Mouse (Mus musculus): ENCODE results near the gene Elovl2. TPM values are rescaled to one million over a fixed set of nuclear protein-coding genes. Genes with fewer than 3 reads are reported as not detected.

Elovl2 gene
- total RNA-seq, 2 experiments from 2014 or later = 21.9 to 23.3 TPM

DNA sequence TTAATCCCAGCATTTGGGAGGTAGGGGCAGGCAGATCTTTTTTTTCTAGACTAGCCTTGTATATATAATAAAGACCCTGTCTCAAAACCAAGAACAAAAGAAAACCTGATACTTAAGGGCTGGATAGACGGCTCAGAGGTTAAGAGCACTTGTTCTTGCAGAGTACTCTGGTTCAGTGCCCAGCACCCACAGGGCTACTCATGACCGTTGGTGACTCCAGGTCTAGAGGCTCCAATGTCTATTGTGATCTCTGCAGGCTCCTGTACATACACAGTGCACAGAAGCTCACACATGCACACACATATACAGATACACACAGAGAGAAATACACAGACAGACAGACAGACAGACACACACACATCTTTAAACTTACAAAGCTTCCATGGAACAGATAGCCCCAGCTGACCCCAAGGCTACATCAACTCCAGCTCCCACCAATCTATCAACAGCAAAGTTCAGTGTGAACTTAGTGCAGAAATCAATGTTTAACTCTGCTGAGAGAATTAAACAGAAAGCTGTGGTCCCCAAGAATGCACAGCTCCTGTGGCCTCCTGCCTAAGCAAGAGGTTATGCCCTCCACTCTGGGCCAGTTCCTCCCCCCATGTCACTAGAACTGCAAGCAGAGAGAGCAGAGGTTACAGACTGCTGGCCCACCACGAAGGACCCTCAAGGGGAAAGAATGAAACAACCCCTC is 24.4 kb downstream of the Elovl2 start:
- intact Hi-C loops (cut with DNase I) = no loop called here

DNA sequence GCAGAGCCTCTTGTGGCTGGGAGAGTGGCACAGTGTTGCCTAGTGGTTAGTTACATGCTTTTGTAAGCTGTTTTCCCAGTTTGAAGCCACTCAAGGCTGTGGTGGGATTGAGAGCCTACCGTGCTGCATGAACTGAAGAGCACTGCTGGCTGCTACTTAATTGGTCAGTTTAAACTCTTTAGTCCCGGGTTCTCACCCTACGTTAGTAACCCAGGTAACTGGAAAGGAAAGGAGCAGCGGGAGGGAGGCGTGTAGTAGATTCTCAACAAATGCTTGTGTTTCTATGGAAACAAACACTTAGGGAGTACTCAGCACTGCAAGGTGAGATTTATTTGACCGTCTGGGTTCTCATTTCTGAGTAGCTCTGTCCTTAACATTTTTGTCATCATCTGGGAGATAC is 32.3 kb downstream of the Elovl2 start:
- intact Hi-C loops (cut with DNase I) = no loop called here
- DNase-seq (ENCODE audit: low spot score in 2 of 2) = no peak

More for the DNA sequence above, 24.4 kb downstream of the Elovl2 start:
- no peak for DNase-seq (ENCODE audit: low spot score in 2 of 2)

DNA sequence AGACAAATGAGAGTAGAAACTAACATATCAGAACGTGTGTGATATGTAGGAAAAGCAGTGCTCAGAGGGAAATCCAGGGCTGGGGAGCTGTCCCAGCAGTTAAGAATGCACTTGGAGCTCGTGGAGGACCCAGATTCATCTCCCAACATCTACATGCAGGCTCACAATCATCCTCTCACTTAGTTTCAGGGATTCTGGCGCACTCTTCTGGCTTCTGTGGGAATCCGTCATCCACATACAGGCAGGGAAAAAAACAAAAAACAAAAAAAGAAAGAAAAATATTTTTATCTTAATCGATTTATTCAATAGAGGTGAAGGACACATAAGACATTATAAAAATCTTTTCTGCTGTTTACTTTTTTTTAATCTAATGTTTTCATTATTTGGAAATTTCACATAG is 61.8 kb downstream of the Elovl2 start:
- peak in 1 of 2 experiments; percentile 3 for DNase-seq (ENCODE audit: low spot score in 2 of 2)

DNA sequence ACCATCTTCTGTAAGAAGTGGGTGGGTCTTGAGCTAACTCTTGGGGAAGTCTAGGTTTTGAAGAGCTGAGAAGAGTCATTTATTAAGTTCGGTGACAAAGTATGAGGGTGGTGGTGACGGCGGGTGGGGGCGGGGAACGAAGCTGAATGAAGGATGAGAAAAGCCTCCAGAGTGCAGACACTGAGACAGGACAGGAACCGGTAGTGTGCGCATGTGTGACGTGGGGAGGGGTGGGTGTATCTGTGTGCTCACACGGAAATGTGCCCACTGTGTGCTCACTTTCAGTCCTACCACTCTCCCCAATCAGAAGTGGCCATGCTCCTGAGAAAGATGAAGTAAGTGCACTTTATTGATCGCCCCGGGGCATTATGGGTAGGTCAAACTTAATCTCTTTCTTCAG is 67.1 kb downstream of the Elovl2 start:
- intact Hi-C loops (cut with DNase I) = loop anchor here (10.0 kb wide), 1 partner anchor 368 kb away; no protein-coding TSS in a partner anchor
- no peak for DNase-seq (ENCODE audit: low spot score in 2 of 2)

More for the DNA sequence above, 61.8 kb downstream of the Elovl2 start:
- intact Hi-C loops (cut with DNase I) = loop anchor here (10.0 kb wide), 1 partner anchor 374 kb away; no protein-coding TSS in a partner anchor

DNA sequence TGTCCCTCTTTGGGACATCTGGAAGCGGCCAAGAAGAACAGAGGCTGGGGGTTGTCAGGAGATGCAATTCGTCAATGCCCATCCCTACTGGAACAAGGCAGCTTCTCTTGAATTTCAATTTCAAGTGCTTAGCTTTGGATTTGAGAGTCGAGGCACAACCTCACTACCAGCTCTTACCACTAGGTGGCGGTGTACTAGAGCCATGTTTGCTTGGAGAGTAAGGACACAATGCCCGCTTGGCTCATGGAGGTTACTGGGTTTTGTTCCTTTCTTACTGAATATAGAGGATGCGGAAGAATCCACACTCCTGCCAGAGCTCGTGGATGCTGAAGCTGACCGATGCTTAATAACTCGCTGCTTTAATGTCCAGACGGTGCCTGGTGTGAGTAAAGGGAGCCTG is 73.9 kb downstream of the Elovl2 start:
- DNase-seq (ENCODE audit: low spot score in 2 of 2) = peak; percentile 58 to 77
- intact Hi-C loops (cut with DNase I) = loop anchor here (1.0 kb wide), 1 partner anchor 92 kb away; no protein-coding TSS in a partner anchor

DNA sequence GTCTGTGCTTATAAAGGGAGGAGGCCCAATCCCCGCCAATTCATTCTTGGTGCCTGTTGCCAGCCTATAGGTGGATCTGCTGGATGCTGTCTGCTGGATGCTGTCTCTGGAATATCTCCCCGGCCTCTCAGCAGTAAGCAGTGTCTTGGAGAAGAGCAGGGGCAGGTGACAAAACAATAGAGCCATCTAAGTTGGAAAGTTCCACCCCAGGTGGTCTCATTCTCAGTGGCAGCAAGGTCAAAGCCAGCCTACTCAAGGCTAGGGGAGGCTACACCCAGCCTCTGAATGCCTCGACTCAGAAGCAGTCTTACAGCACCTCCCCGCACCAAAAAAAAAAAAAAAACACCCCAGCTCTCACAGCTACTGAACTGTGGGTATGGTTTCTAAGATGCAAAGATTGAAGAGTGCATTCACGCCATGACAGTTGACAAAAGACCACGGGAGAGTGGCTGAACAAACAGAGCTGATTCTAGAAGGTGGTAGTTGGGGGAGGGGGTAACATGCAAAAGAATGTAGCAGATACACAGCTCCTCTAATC is 74.7 kb downstream of the Elovl2 start:
- intact Hi-C loops (cut with DNase I) = no loop called here

DNA sequence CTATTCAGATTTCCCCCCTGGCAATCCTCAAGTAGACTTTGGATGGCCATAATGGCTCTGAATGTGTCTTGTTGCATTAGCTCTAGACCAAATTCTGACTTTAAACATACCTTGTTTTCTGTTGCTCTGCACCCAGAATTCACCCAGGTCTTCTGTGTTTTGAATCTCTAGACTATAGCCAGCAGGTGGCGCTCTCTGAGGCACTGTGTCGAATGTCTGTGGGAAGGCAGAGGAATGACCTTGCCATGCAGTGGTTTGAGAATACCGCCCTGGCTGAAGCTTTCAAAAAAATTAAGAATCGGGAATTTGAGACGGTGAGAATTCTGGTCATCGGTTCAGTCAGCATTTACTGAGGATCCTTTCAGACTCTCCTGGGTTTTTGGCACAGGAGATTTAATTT is 85.3 kb downstream of the Elovl2 start:
- intact Hi-C loops (cut with DNase I) = no loop called here
- DNase-seq (ENCODE audit: low spot score in 2 of 2) = peak; percentile 46 to 52

More for the DNA sequence above, 74.7 kb downstream of the Elovl2 start:
- DNase-seq (ENCODE audit: low spot score in 2 of 2) = no peak

Other genes with a start within 250 kb of the Elovl2 start
- 10 to 100 TPM; 40.0 to 42.5 TPM for gene Pak1ip1, start 219.4 kb downstream of the Elovl2 start, total RNA-seq (2021)
- 10 to 100 TPM; 63.8 to 64.2 TPM for gene Tmem14c, start 204.1 kb downstream of the Elovl2 start, total RNA-seq (2021)
- gene Mak, start 140.7 kb downstream of the Elovl2 start, total RNA-seq (2021) = 1 to 10 TPM; 2.6 to 2.9 TPM
- not detected for gene Gcm2, start 109.4 kb downstream of the Elovl2 start, total RNA-seq (2021)
- under 1 TPM; 0.18 to 0.46 TPM for gene Sycp2l, start 106.1 kb downstream of the Elovl2 start, total RNA-seq (2021)
- gene Smim13, start 29.4 kb upstream of the Elovl2 start, total RNA-seq (2021) = 100 to 1,000 TPM; 178 to 186 TPM
- gene Gm17364, start 53.6 kb upstream of the Elovl2 start, total RNA-seq (2021) = not detected